Mouse (Mus musculus) liver, adult 2 months (tissue): ENCODE results near the gene Vmn2r95. TPM values are rescaled to one million over a fixed set of nuclear protein-coding genes. Genes with fewer than 3 reads are reported as not detected.
"Not testable (repeated sequence)": the region's sequence is repeated elsewhere in the genome, so short reads cannot be mapped to it uniquely, and the experiment has no call there.

Experiments used
- DNase-seq: peaks from one replicate; pipeline ENCODE4 v3.0.0-alpha.2; 2011; ENCODE audit warnings: low read depth, low spot score; ENCODE audit errors: extremely low read depth
- H3K27ac ChIP-seq: fragments of 200-500 bp; replicated peaks from 2 replicates; pipeline ENCODE4 v1.5.1; 2012; ENCODE audit warnings: low read depth, mild to moderate bottlenecking, control low read depth, inconsistent platforms, low read length; ENCODE audit not compliant: insufficient read depth
- H3K27me3 ChIP-seq: fragments of 200-500 bp; 2 replicates; pipeline ENCODE4 v1.6.1; 2012; ENCODE audit warnings: mild to moderate bottlenecking, moderate library complexity, low read length, inconsistent platforms; ENCODE audit not compliant: control insufficient read depth, insufficient read depth
- H3K36me3 ChIP-seq: fragments of 200-500 bp; 2 replicates; pipeline ENCODE4 v1.6.1; 2012; ENCODE audit warnings: low read length, inconsistent platforms; ENCODE audit not compliant: control insufficient read depth, insufficient read depth
- H3K4me1 ChIP-seq: fragments of 200-500 bp; 2 replicates; pipeline ENCODE4 v1.6.1; 2011; ENCODE audit warnings: low read length; ENCODE audit not compliant: control insufficient read depth, insufficient read depth
- H3K4me3 ChIP-seq: fragments of 200-500 bp; 2 replicates; pipeline ENCODE4 v1.5.1; 2011; ENCODE audit warnings: low read depth, mild to moderate bottlenecking, control low read depth, low read length, moderate library complexity; ENCODE audit not compliant: insufficient read depth
- H3K79me2 ChIP-seq: fragments of 200-500 bp; 2 replicates; pipeline ENCODE4 v1.6.1; 2012; ENCODE audit warnings: inconsistent platforms, mild to moderate bottlenecking, low read length, moderate library complexity; ENCODE audit not compliant: control insufficient read depth, insufficient read depth
- H3K9ac ChIP-seq: fragments of 200-500 bp; 2 replicates; pipeline ENCODE4 v1.6.1; 2012; ENCODE audit warnings: low read depth, mild to moderate bottlenecking, control low read depth, inconsistent platforms, low read length
- CTCF ChIP-seq: fragments of 200-500 bp; IDR thresholded peaks from 2 replicates; pipeline ENCODE4 v1.5.1; 2011; ENCODE audit warnings: low read depth, low read length, control low read depth
- POLR2A ChIP-seq: fragments of 200-500 bp; IDR thresholded peaks from 2 replicates; pipeline ENCODE4 v1.6.1; 2011; ENCODE audit warnings: low read length, control low read depth; ENCODE audit not compliant: insufficient read depth; ENCODE audit errors: extremely low read depth
- WGBS: fragments of 180-500 bp; shearing (Covaris S2); methylation state at CpG from one replicate; pipeline ENCODE4 v1.1.7; 2018; 5-methylcytosine and 5-hydroxymethylcytosine counted together
- polyA plus RNA-seq: library from polyadenylated mRNA; depleted of rRNA; stranded (reverse); fragments of >200 nt; gene quantifications from 2 replicates; pipeline ENCODE4 v1.2.3, GENCODE M21; 2012; rRNA removed
- total RNA-seq: library from RNA; depleted of rRNA; stranded (reverse); fragments of >200 nt; gene quantifications from 2 replicates; pipeline ENCODE4 v1.2.3, GENCODE M21; 2014; rRNA removed

Gene Vmn2r95
- total RNA-seq = not detected in 2 replicates
- polyA plus RNA-seq = not detected in 2 replicates

- H3K9ac ChIP-seq = no peak within 1 kb of the TSS
- H3K79me2 ChIP-seq = no peaks in the 10 kb centered on the region
- TF ChIP-seq POLR2A (no peak), CTCF (no peak)
- H3K4me3 ChIP-seq = no peak within 1 kb of the TSS
- H3K36me3 ChIP-seq = no peaks in the 10 kb centered on the region
- no peak within 1 kb of the TSS for H3K27ac ChIP-seq
- 28% methylated on average over 1 of the region's 1 CpGs for WGBS
- no peaks in the 10 kb centered on the region for H3K27me3 ChIP-seq
- H3K4me1 ChIP-seq = no peaks in the 10 kb centered on the region
- no peak for DNase-seq
Measured at GRCm38 (mm10) chr17:18423778-18424177, at the start of gene Vmn2r95. Gene Vmn2r95, plus strand, starts transcription at chr17:18424078.

DNA sequence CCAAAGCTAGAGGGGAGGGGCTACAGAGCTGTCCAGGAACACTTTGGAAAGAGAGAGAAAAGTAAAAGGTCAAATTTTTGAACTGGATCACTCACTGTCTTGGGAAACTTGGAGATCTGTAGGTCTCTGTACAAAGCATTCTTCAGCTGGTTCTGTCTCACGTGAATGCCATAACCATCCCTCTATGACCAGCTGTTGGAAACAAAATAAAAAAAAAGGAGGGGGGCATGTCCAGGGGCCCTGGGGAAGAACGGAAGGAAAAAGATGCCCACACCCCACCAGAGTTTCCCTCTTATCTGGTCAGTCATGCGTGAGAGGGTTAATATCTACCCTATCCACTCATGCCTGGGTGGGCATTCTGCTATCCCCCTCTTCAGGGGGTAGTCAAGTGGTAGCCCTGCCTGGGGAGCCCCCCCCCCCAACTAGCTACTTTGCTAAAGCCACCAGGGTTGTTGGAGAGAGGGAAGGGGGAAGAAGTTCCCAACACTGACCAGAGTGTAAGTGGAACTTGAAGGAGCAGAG is 31.8 kb downstream of the Vmn2r95 start:
- TF ChIP-seq POLR2A (no peak), CTCF (no peak)
- Histone ChIP-seq H3K4me3 (no peak overlapping the region), H3K27me3 (no peaks in the 10 kb centered on the region), H3K27ac (no peak overlapping the region), H3K9ac (no peak overlapping the region), H3K4me1 (no peaks in the 10 kb centered on the region), H3K79me2 (no peaks in the 10 kb centered on the region), H3K36me3 (no peaks in the 10 kb centered on the region)
- 81% methylated on average over 3 of the region's 3 CpGs for WGBS
- DNase-seq = no peak

DNA sequence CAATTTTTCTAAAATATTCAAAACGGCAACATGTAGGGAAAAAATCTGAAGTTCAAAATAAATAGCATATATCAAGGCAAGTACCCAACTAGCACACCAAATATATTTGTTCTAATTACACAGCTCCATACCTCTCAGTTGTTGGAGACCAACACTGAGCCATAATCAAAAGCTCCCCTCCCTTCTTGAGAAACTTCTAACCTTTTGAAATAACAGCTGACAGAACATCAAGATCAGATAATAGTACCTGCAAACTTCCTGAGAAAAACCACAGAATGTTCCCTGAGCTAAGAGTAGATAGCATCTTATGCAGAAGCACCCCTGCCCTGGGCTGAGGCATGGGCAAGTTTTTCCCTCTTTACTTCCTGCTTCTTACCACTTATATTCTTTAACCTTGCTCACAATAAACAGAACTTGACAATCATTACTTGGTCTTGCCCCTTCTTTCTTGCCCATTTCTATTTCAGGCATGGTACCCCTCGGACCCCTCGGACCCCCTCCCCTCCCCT is 34.3 kb downstream of the Vmn2r95 start:
- 80% methylated on average over 3 of the region's 3 CpGs for WGBS
- not testable (repeated sequence) for H3K4me3 ChIP-seq, H3K4me1 ChIP-seq, H3K27ac ChIP-seq, H3K27me3 ChIP-seq, DNase-seq, H3K9ac ChIP-seq, H3K79me2 ChIP-seq, H3K36me3 ChIP-seq

GRCm38 (mm10) chr17:18462695-18463094 is 38.8 kb downstream of the Vmn2r95 start:
- TF ChIP-seq CTCF (no peak), POLR2A (no peak)
- no peak for DNase-seq
- no peak overlapping the region for H3K27ac ChIP-seq
- no peaks in the 10 kb centered on the region for H3K27me3 ChIP-seq
- no peaks in the 10 kb centered on the region for H3K79me2 ChIP-seq
- H3K4me3 ChIP-seq = no peak overlapping the region
- no peaks in the 10 kb centered on the region for H3K36me3 ChIP-seq
- H3K9ac ChIP-seq = no peak overlapping the region
- no peaks in the 10 kb centered on the region for H3K4me1 ChIP-seq

GRCm38 (mm10) chr17:18479885-18480284 is 56.0 kb downstream of the Vmn2r95 start:
- Histone ChIP-seq H3K79me2 (no peaks in the 10 kb centered on the region), H3K27ac (no peak overlapping the region), H3K27me3 (no peaks in the 10 kb centered on the region), H3K4me3 (no peak overlapping the region), H3K4me1 (no peaks in the 10 kb centered on the region), H3K9ac (no peak overlapping the region), H3K36me3 (no peaks in the 10 kb centered on the region)
- WGBS = 62% methylated on average over 1 of the region's 1 CpGs
- TF ChIP-seq CTCF = no peak
- no peak for DNase-seq

Other genes starting within 250 kb of the Vmn2r95 start
- gene Vmn2r94, start 146.3 kb upstream of the Vmn2r95 start, total RNA-seq = not detected in 2 replicates
- gene Vmn2r94, start 146.3 kb upstream of the Vmn2r95 start, polyA plus RNA-seq = not detected in 2 replicates
- not detected in 2 replicates for gene Vmn2r93, start 126.0 kb upstream of the Vmn2r95 start, total RNA-seq
- gene Vmn2r93, start 126.0 kb upstream of the Vmn2r95 start, polyA plus RNA-seq = not detected in 2 replicates
- gene Vmn2r96, start 149.1 kb downstream of the Vmn2r95 start, total RNA-seq = not detected in 2 replicates
- gene Vmn2r96, start 149.1 kb downstream of the Vmn2r95 start, polyA plus RNA-seq = not detected in 2 replicates